Mouse (Mus musculus): ENCODE measurements around the gene Lrfn4. TPM values are rescaled to one million over a fixed set of nuclear protein-coding genes. Genes with fewer than 3 reads are reported as not detected.

Lrfn4 gene
- 3.3 and 5.2 TPM in 2 replicates for polyA plus RNA-seq (2015; fragmentation: Nextera tagmentation; extraction: Ambion mirVana)

DNA sequence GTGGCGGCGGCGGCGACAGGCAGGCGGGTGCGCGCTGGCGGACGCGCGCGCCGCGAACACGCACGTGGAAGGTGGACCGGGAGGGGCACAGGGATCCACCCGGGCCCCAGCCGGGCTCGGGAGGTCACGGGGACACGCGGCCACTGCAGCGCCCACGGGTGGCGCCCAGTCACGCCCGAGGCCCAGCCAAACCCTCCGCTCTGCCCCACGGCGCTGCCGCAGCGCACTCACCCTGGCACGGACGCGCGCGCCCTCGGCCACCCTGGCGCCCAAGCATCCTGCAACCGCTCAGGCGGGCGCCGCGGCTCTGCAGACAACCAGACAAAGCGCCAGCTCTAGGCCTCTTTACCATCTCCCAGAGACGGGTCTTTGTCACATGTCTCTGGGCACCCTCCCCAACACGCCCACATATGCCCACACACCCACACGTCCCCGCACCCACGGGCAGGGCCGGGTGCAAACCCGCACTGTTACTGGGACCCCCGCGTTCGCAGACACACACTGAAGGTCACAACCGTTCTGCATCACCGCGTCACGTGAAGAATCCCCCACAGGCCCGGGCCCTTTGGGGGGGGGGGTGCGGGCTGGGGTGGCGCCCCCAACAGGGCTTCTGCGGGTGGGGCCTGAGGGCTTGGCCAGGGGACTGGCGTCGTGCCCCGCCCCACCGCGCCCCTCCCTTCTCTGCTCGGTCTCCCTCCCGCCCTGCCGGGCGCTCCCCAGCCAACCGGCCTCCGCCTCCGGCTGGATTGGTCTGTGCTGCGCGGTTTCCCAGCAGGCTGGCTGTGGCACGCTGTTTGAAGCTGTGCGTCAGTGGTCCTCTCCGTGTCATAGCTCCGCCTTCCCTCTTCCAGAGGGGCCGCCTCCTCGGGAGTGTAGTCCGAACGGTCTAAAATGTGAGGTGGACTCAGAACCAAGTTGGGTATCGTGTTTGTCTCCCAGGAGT, at the start of gene Lrfn4:
Gene Lrfn4 (minus strand): TSS at position 517 of the 943 bp plus-strand sequence.

DNA sequence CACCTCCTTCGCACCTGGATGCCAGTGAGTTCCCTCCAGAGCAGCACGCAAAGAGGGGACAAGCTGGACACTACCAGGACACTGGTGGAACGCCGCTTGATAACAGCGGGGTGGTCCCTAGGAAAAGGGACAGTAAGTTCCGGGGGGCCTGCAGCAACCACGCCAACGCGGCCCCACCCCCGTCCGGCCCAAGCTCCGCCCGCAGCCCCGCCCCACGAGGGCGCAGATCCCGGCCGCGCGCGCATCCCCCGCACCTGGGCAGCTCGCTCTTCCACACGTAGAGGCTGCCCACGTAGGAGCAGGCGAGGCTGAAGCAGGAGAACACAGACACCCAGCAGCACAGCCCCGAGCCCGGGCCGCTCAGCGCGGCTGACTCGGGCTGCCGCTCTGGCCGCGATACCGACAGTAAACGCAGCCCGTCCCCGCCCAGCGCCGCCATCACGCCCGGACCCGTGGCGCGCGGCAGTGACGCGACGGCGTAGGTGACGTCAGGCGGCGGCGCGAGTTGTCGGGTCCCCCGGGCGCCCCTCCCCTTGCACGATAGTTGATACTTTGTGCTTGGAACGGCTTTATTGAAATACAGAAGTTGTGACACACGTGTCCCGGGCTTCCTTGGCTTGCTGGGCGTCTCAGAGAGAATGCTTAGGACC, 9.8 kb upstream of the Lrfn4 start, which contains the start of gene Rce1:
Gene Rce1 (minus strand): TSS at position 463 of the 650 bp plus-strand sequence.

Small RNA genes within 50 kb of the gene (microRNA-seq; reads per million reads assigned to microRNA genes)
- not detected for gene Mir6986 (ENCODE audit: borderline replicate concordance, insufficient number of aligned reads)

Other genes with a start within 250 kb of the Lrfn4 start
- 22.5 and 28.7 TPM in 2 replicates for gene Kdm2a, start 217.4 kb downstream of the Lrfn4 start, polyA plus RNA-seq (2015; fragmentation: Nextera tagmentation; extraction: Ambion mirVana)
- 46.9 and 47.7 TPM in 2 replicates for gene Rhod, start 176.2 kb downstream of the Lrfn4 start, polyA plus RNA-seq (2015; fragmentation: Nextera tagmentation; extraction: Ambion mirVana)
- gene Syt12, start 138.2 kb downstream of the Lrfn4 start, polyA plus RNA-seq (2015; fragmentation: Nextera tagmentation; extraction: Ambion mirVana), result 5.9 and 13.5 TPM in 2 replicates
- 3.0 and 6.4 TPM in 2 replicates for gene 2010003K11Rik, start 117.1 kb downstream of the Lrfn4 start, polyA plus RNA-seq (2015; fragmentation: Nextera tagmentation; extraction: Ambion mirVana)
- gene Pcx, start 105.2 kb downstream of the Lrfn4 start, polyA plus RNA-seq (2015; fragmentation: Nextera tagmentation; extraction: Ambion mirVana), result 49.5 and 120 TPM in 2 replicates
- gene Rce1, start 10.0 kb upstream of the Lrfn4 start, polyA plus RNA-seq (2015; fragmentation: Nextera tagmentation; extraction: Ambion mirVana), result 33.6 and 52.1 TPM in 2 replicates
- gene Gm960, start 83.0 kb upstream of the Lrfn4 start, polyA plus RNA-seq (2015; fragmentation: Nextera tagmentation; extraction: Ambion mirVana), result 2.2 and 3.2 TPM in 2 replicates
- 0.61 and 1.9 TPM in 2 replicates for gene Sptbn2, start 95.5 kb upstream of the Lrfn4 start, polyA plus RNA-seq (2015; fragmentation: Nextera tagmentation; extraction: Ambion mirVana)
- 28.0 and 39.4 TPM in 2 replicates for gene Rbm4b, start 140.8 kb upstream of the Lrfn4 start, polyA plus RNA-seq (2015; fragmentation: Nextera tagmentation; extraction: Ambion mirVana)
- gene Rbm4, start 178.2 kb upstream of the Lrfn4 start, polyA plus RNA-seq (2015; fragmentation: Nextera tagmentation; extraction: Ambion mirVana), result 18.8 and 24.5 TPM in 2 replicates
- gene Gm21992, start 195.9 kb upstream of the Lrfn4 start, polyA plus RNA-seq (2015; fragmentation: Nextera tagmentation; extraction: Ambion mirVana), result 13.2 and 19.4 TPM in 2 replicates
- gene Rbm14, start 196.0 kb upstream of the Lrfn4 start, polyA plus RNA-seq (2015; fragmentation: Nextera tagmentation; extraction: Ambion mirVana), result 19.3 and 22.3 TPM in 2 replicates
- 79.9 and 127 TPM in 2 replicates for gene Ccs, start 223.7 kb upstream of the Lrfn4 start, polyA plus RNA-seq (2015; fragmentation: Nextera tagmentation; extraction: Ambion mirVana)
- 0.08 and 0.10 TPM in 2 replicates for gene Ccdc87, start 223.7 kb upstream of the Lrfn4 start, polyA plus RNA-seq (2015; fragmentation: Nextera tagmentation; extraction: Ambion mirVana)
- gene Ctsf, start 239.5 kb upstream of the Lrfn4 start, polyA plus RNA-seq (2015; fragmentation: Nextera tagmentation; extraction: Ambion mirVana), result 192 and 458 TPM in 2 replicates